Mouse (Mus musculus): ENCODE data around the gene Nlrp4e. TPM values are rescaled to one million over a fixed set of nuclear protein-coding genes. Genes with fewer than 3 reads are reported as not detected.
"Not testable (repeated sequence)": the region's sequence is repeated elsewhere in the genome, so short reads cannot be mapped to it uniquely, and the experiment has no call there.

Gene Nlrp4e
- polyA plus RNA-seq (2014; fragmentation: Nextera tagmentation; extraction: Ambion mirVana) = not detected in 2 replicates

- not testable (repeated sequence) for H3K9me3 ChIP-seq (ENCODE audit: low read depth, low read length); H3K4me3 ChIP-seq (ENCODE audit: low read depth, low read length); H3K27ac ChIP-seq (ENCODE audit: low read depth); H3K4me2 ChIP-seq; H3K27me3 ChIP-seq (ENCODE audit: insufficient read depth, low read length); DNase-seq; H3K4me1 ChIP-seq (ENCODE audit: insufficient read depth); H3K9ac ChIP-seq; ATAC-seq (ENCODE audit: insufficient read depth); H3K36me3 ChIP-seq (ENCODE audit: insufficient read depth)
- WGBS = 87% methylated on average over 3 of the region's 3 CpGs
These were observed at the start of gene Nlrp4e for GRCm38 (mm10) chr7:23300892-23301291. Nlrp4e (plus strand) TSS chr7:23301192.

DNA sequence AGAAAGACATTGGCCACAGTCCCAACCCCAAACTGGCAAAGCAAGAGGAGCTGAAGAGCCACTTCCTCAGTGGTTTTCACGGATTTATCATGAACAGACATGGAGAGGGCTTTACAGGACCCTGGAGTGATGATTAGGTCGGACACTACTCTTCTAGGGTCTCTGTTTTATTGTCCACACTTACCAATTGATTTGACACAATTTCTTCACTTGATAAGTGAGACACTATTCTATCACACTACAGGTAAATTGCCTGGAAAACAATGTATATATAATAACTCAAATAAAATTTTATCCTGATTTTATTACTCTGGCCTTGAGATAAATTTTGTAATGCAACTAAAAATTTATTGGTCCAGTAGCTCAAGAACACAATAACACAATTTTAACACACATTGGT lies 49.4 kb upstream of the Nlrp4e start, which contains the start of gene Vmn1r166:
Gene Vmn1r166, minus strand, starts transcription at position 101 of the 400 bp plus-strand sequence.
- H3K36me3 ChIP-seq (ENCODE audit: insufficient read depth); H3K27ac ChIP-seq (ENCODE audit: low read depth); H3K9ac ChIP-seq; H3K4me2 ChIP-seq; H3K4me1 ChIP-seq (ENCODE audit: insufficient read depth); H3K9me3 ChIP-seq (ENCODE audit: low read depth, low read length); ATAC-seq (ENCODE audit: insufficient read depth); H3K4me3 ChIP-seq (ENCODE audit: low read depth, low read length); DNase-seq; H3K27me3 ChIP-seq (ENCODE audit: insufficient read depth, low read length): not testable (repeated sequence)
- WGBS = no CpG with 5 or more reads among the region's 2 CpGs

DNA sequence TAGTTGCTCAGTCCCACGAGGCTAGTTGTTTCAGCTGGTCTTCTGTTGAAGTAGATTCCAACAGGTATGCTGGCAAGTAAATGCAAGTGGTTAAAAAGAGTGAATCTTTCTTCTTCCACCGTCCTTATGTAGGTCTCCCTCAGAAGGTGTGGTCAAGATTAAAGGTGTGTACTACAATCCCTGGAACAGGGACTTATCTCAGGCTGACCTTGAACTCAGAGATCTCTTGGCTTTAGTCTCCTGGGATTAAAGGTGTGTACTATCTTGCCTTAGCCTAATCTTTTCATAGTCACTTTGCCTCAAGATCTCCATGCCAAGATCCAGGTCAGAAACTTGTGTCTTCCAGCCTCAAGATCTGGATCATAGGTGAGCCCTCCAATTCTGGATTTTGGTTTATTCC lies 22.2 kb upstream of the Nlrp4e start, which contains the start of gene Gm6902:
Gene Gm6902, minus strand, starts transcription at position 101 of the 400 bp plus-strand sequence.
- H3K27me3 ChIP-seq (ENCODE audit: insufficient read depth, low read length); H3K36me3 ChIP-seq (ENCODE audit: insufficient read depth); ATAC-seq (ENCODE audit: insufficient read depth); H3K9me3 ChIP-seq (ENCODE audit: low read depth, low read length); H3K4me2 ChIP-seq; H3K27ac ChIP-seq (ENCODE audit: low read depth); H3K9ac ChIP-seq; H3K4me1 ChIP-seq (ENCODE audit: insufficient read depth); H3K4me3 ChIP-seq (ENCODE audit: low read depth, low read length); DNase-seq: not testable (repeated sequence)
- WGBS = no CpG with 5 or more reads among the region's 2 CpGs

DNA sequence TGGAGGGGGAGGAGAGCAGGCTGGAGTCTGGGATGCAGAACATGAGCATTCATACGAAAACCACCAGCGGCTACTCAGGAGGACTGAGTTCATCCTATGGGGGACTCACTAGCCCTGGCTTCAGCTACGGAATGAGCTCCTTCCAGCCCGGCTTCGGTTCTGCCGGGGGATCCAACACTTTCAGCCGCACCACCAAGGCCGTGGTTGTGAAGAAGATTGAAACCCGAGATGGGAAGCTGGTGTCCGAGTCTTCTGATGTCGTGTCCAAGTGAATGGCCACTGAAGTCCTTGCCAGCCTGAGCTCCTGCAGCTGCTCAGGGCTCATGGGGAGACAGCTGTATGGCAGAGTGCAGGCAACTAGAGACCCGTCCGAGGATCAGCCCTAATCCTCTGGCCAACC lies 57.3 kb downstream of the Nlrp4e start:
- not testable (repeated sequence) for H3K27me3 ChIP-seq (ENCODE audit: insufficient read depth, low read length); H3K9me3 ChIP-seq (ENCODE audit: low read depth, low read length); H3K4me1 ChIP-seq (ENCODE audit: insufficient read depth); H3K9ac ChIP-seq; H3K27ac ChIP-seq (ENCODE audit: low read depth); H3K4me3 ChIP-seq (ENCODE audit: low read depth, low read length); DNase-seq; ATAC-seq (ENCODE audit: insufficient read depth); H3K36me3 ChIP-seq (ENCODE audit: insufficient read depth); H3K4me2 ChIP-seq
- 86% methylated on average over 13 of the region's 13 CpGs for WGBS

DNA sequence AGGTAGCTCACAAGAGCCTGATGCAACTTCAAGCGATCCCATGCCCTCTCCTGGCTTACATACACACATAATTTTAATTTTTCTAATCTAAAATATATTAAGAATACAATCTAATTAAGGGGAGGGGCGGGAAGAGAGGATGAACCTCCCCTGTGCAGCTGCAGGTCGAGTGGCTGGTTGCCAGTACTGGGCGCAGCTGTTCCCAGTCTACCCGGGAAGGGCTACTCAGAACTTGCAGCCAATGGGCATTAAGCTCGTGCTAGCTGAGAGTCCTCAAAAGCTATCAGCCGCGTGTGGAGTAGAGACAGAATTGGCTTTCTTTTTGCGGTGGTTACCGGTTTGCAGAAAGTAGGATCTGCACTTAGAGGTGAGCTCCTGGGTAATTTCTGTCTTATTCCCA lies 84.6 kb downstream of the Nlrp4e start, which contains the start of gene Nlrp5:
Gene Nlrp5, plus strand, starts transcription at position 301 of the 400 bp plus-strand sequence.
- no peaks in the 10 kb centered on the region for H3K36me3 ChIP-seq (ENCODE audit: insufficient read depth)
- no peaks in the 10 kb centered on the region; the same call in 1 of the 2 replicates for H3K9me3 ChIP-seq (ENCODE audit: low read depth, low read length)
- H3K4me1 ChIP-seq (ENCODE audit: insufficient read depth) = no peaks in the 10 kb centered on the region
- no peak for TF ChIP-seq CTCF (IDR thresholded peaks at IDR 0.05; ENCODE audit: low read depth)
- WGBS = 64% methylated on average over 10 of the region's 10 CpGs
- DNase-seq (no peak), ATAC-seq (ENCODE audit: insufficient read depth) (no peak)
- H3K9ac ChIP-seq = no peak within 1 kb of the TSS
- H3K27ac ChIP-seq (ENCODE audit: low read depth) = no peak within 1 kb of the TSS
- no peak within 1 kb of the TSS for H3K4me3 ChIP-seq (ENCODE audit: low read depth, low read length)
- H3K27me3 ChIP-seq (ENCODE audit: insufficient read depth, low read length) = no peaks in the 10 kb centered on the region
- H3K4me2 ChIP-seq = no peak within 1 kb of the TSS

Small RNA genes lying within 50 kb of the gene (microRNA-seq; reads per million reads assigned to microRNA genes)
- gene Gm25196 (ENCODE audit: borderline number of aligned reads) = not detected

Other genes starting within 250 kb of the Nlrp4e start
- not detected in 2 replicates for gene Vmn1r163, start 245.7 kb upstream of the Nlrp4e start, polyA plus RNA-seq (2014; fragmentation: Nextera tagmentation; extraction: Ambion mirVana)
- gene Gm8720, start 233.7 kb upstream of the Nlrp4e start, polyA plus RNA-seq (2014; fragmentation: Nextera tagmentation; extraction: Ambion mirVana) = not detected in 2 replicates
- gene Gm10662, start 156.7 kb upstream of the Nlrp4e start, polyA plus RNA-seq (2014; fragmentation: Nextera tagmentation; extraction: Ambion mirVana) = not detected in 2 replicates
- not detected in 2 replicates for gene Vmn1r165, start 83.9 kb upstream of the Nlrp4e start, polyA plus RNA-seq (2014; fragmentation: Nextera tagmentation; extraction: Ambion mirVana)
- gene Vmn1r166, start 49.5 kb upstream of the Nlrp4e start, polyA plus RNA-seq (2014; fragmentation: Nextera tagmentation; extraction: Ambion mirVana) = not detected in 2 replicates
- gene Gm6902, start 22.3 kb upstream of the Nlrp4e start, polyA plus RNA-seq (2014; fragmentation: Nextera tagmentation; extraction: Ambion mirVana) = not detected in 2 replicates
- not detected in 2 replicates for gene Nlrp5, start 84.7 kb downstream of the Nlrp4e start, polyA plus RNA-seq (2014; fragmentation: Nextera tagmentation; extraction: Ambion mirVana)
- not detected in 2 replicates for gene Vmn1r167, start 206.0 kb downstream of the Nlrp4e start, polyA plus RNA-seq (2014; fragmentation: Nextera tagmentation; extraction: Ambion mirVana)
- gene Vmn1r168, start 238.5 kb downstream of the Nlrp4e start, polyA plus RNA-seq (2014; fragmentation: Nextera tagmentation; extraction: Ambion mirVana) = not detected in 2 replicates